Mouse (Mus musculus) neural tube, embryonic 15.5 days (tissue): ENCODE data around the gene Mdp1. TPM values are rescaled to one million over a fixed set of nuclear protein-coding genes. Genes with fewer than 3 reads are reported as not detected.

Experiments
- ATAC-seq: fragments of 200-750 bp; cut with Nextera tagmentation; 2 replicates; pipeline ENCODE4 v1.8.0; 2017; ENCODE audit warnings: mild to moderate bottlenecking, moderate TSS enrichment, moderate library complexity; ENCODE audit not compliant: low FRiP score
- H3K27ac ChIP-seq: fragments of 300-500 bp; sonication (generic); replicated peaks from 2 replicates; pipeline ENCODE4 v1.5.1; 2015; ENCODE audit warnings: mild to moderate bottlenecking, inconsistent platforms
- H3K27me3 ChIP-seq: fragments of 300-500 bp; sonication (generic); replicated peaks from 2 replicates; pipeline ENCODE4 v1.6.1; 2015; ENCODE audit warnings: inconsistent platforms
- H3K36me3 ChIP-seq: fragments of 300-500 bp; sonication (generic); 2 replicates; pipeline ENCODE4 v1.6.1; 2015; ENCODE audit warnings: inconsistent platforms
- H3K4me1 ChIP-seq: fragments of 300-500 bp; sonication (generic); 2 replicates; pipeline ENCODE4 v1.6.1; 2015; ENCODE audit warnings: inconsistent platforms
- H3K4me2 ChIP-seq: fragments of 300-500 bp; sonication (generic); 2 replicates; pipeline ENCODE4 v1.6.1; 2015; ENCODE audit warnings: inconsistent platforms, mild to moderate bottlenecking, moderate library complexity
- H3K4me3 ChIP-seq: fragments of 300-500 bp; sonication (generic); replicated peaks from 2 replicates; pipeline ENCODE4 v1.5.1; 2015; ENCODE audit warnings: mild to moderate bottlenecking, inconsistent platforms
- H3K9ac ChIP-seq: fragments of 300-500 bp; sonication (generic); replicated peaks from 2 replicates; pipeline ENCODE4 v1.6.1; 2015; ENCODE audit warnings: mild to moderate bottlenecking, inconsistent platforms
- H3K9me3 ChIP-seq: fragments of 300-500 bp; sonication (generic); replicated peaks from 2 replicates; pipeline ENCODE4 v1.6.1; 2016; ENCODE audit warnings: inconsistent platforms
- WGBS: fragments of 180-500 bp; shearing (Covaris S2); methylation state at CpG from one replicate; pipeline ENCODE4 v1.1.7; 2015; ENCODE audit warnings: mixed read lengths; 5-methylcytosine and 5-hydroxymethylcytosine counted together
- polyA plus RNA-seq: library from polyadenylated mRNA; unstranded; fragments of >200 nt; fragmentation: Nextera tagmentation; extraction: Ambion mirVana; gene quantifications from 2 replicates; pipeline ENCODE4 v1.2.1, GENCODE M21; 2015

Mdp1 gene
- 76.0 and 79.8 TPM in 2 replicates for polyA plus RNA-seq

- H3K9me3 ChIP-seq, result no peaks in the 10 kb centered on the region
- ATAC-seq, result peak; percentile 96
- H3K36me3 ChIP-seq, result peaks cover 34% of the 10 kb centered on the region
- H3K4me1 ChIP-seq, result peaks cover 16% of the 10 kb centered on the region
- H3K27me3 ChIP-seq, result no peaks in the 10 kb centered on the region
- H3K9ac ChIP-seq, result peak within 1 kb of the TSS; percentile 58
- peak within 1 kb of the TSS; percentile 56 for H3K4me3 ChIP-seq
- under 1% methylated on average over 39 of the region's 39 CpGs for WGBS
- peak within 1 kb of the TSS; percentile 61 for H3K4me2 ChIP-seq
- peak within 1 kb of the TSS; percentile 79 for H3K27ac ChIP-seq
These were observed at the start of gene Mdp1 for GRCm38 (mm10) chr14:55659960-55660573. TSS of gene Mdp1 (minus strand) at chr14:55660508.

GRCm38 (mm10) chr14:55709509-55709908 is 49.2 kb upstream of the Mdp1 start:
- H3K36me3 ChIP-seq, result no peaks in the 10 kb centered on the region
- H3K27me3 ChIP-seq, result peaks cover 28% of the 10 kb centered on the region
- H3K9ac ChIP-seq, result no peak overlapping the region
- H3K4me3 ChIP-seq, result no peak overlapping the region
- no peaks in the 10 kb centered on the region for H3K9me3 ChIP-seq
- ATAC-seq, result no peak
- H3K4me2 ChIP-seq, result no peak overlapping the region
- WGBS, result 91% methylated on average over 4 of the region's 4 CpGs
- H3K4me1 ChIP-seq, result no peaks in the 10 kb centered on the region
- H3K27ac ChIP-seq, result no peak overlapping the region

GRCm38 (mm10) chr14:55707397-55707796 is 47.1 kb upstream of the Mdp1 start:
- 91% methylated on average over 5 of the region's 5 CpGs for WGBS
- no peaks in the 10 kb centered on the region for H3K4me1 ChIP-seq
- no peak overlapping the region for H3K4me2 ChIP-seq
- no peak overlapping the region for H3K4me3 ChIP-seq
- H3K9me3 ChIP-seq, result no peaks in the 10 kb centered on the region
- ATAC-seq, result no peak
- no peak overlapping the region for H3K9ac ChIP-seq
- no peak overlapping the region for H3K27ac ChIP-seq
- no peaks in the 10 kb centered on the region for H3K36me3 ChIP-seq
- peaks cover 9% of the 10 kb centered on the region for H3K27me3 ChIP-seq

GRCm38 (mm10) chr14:55706051-55706600 is 45.8 kb upstream of the Mdp1 start:
- H3K4me1 ChIP-seq, result no peaks in the 10 kb centered on the region
- no peaks in the 10 kb centered on the region for H3K27me3 ChIP-seq
- H3K9me3 ChIP-seq, result no peaks in the 10 kb centered on the region
- 87% methylated on average over 8 of the region's 8 CpGs for WGBS
- H3K36me3 ChIP-seq, result no peaks in the 10 kb centered on the region
- no peak for ATAC-seq
- H3K4me2 ChIP-seq, result no peak overlapping the region
- no peak overlapping the region for H3K27ac ChIP-seq
- H3K4me3 ChIP-seq, result no peak overlapping the region
- H3K9ac ChIP-seq, result no peak overlapping the region

GRCm38 (mm10) chr14:55702761-55703160 is 42.5 kb upstream of the Mdp1 start:
- H3K4me2 ChIP-seq, result no peak overlapping the region
- no peaks in the 10 kb centered on the region for H3K9me3 ChIP-seq
- no peaks in the 10 kb centered on the region for H3K27me3 ChIP-seq
- H3K36me3 ChIP-seq, result no peaks in the 10 kb centered on the region
- H3K9ac ChIP-seq, result no peak overlapping the region
- no peak for ATAC-seq
- H3K27ac ChIP-seq, result no peak overlapping the region
- 64% methylated on average over 6 of the region's 6 CpGs for WGBS
- no peaks in the 10 kb centered on the region for H3K4me1 ChIP-seq
- no peak overlapping the region for H3K4me3 ChIP-seq

GRCm38 (mm10) chr14:55701131-55701530 is 40.8 kb upstream of the Mdp1 start:
- Histone ChIP-seq H3K9ac (no peak overlapping the region), H3K4me2 (no peak overlapping the region), H3K36me3 (no peaks in the 10 kb centered on the region), H3K4me3 (no peak overlapping the region), H3K27me3 (no peaks in the 10 kb centered on the region), H3K27ac (no peak overlapping the region), H3K9me3 (no peaks in the 10 kb centered on the region), H3K4me1 (no peaks in the 10 kb centered on the region)
- no peak for ATAC-seq
- 74% methylated on average over 9 of the region's 9 CpGs for WGBS

GRCm38 (mm10) chr14:55697226-55697625 is 36.9 kb upstream of the Mdp1 start:
- WGBS, result 89% methylated on average over 4 of the region's 4 CpGs
- H3K27ac ChIP-seq, result no peak overlapping the region
- H3K4me1 ChIP-seq, result no peaks in the 10 kb centered on the region
- no peaks in the 10 kb centered on the region for H3K27me3 ChIP-seq
- H3K36me3 ChIP-seq, result no peaks in the 10 kb centered on the region
- H3K4me2 ChIP-seq, result no peak overlapping the region
- ATAC-seq, result no peak
- H3K4me3 ChIP-seq, result no peak overlapping the region
- H3K9me3 ChIP-seq, result no peaks in the 10 kb centered on the region
- H3K9ac ChIP-seq, result no peak overlapping the region

GRCm38 (mm10) chr14:55689433-55689832 is 29.1 kb upstream of the Mdp1 start:
- 86% methylated on average over 10 of the region's 10 CpGs for WGBS
- Histone ChIP-seq H3K27me3 (no peaks in the 10 kb centered on the region), H3K4me3 (no peak overlapping the region), H3K4me2 (no peak overlapping the region), H3K9me3 (no peaks in the 10 kb centered on the region), H3K4me1 (no peaks in the 10 kb centered on the region), H3K9ac (no peak overlapping the region), H3K36me3 (no peaks in the 10 kb centered on the region), H3K27ac (no peak overlapping the region)
- ATAC-seq, result no peak

- Histone ChIP-seq H3K27ac (peak overlapping the region; percentile 82), H3K27me3 (no peaks in the 10 kb centered on the region), H3K4me1 (peaks cover 15% of the 10 kb centered on the region), H3K4me2 (peak overlapping the region; percentile 94), H3K9me3 (no peaks in the 10 kb centered on the region), H3K36me3 (peaks cover 31% of the 10 kb centered on the region), H3K4me3 (peak overlapping the region; percentile 73), H3K9ac (peak overlapping the region; percentile 66; the same call in 1 of the 2 replicates)
- 10% methylated on average over 3 of the region's 3 CpGs for WGBS
- ATAC-seq, result peak; percentile 31
These were observed 21.8 kb upstream of the Mdp1 start for GRCm38 (mm10) chr14:55682118-55682493.

- WGBS, result under 1% methylated on average over 66 of the region's 66 CpGs
- Histone ChIP-seq H3K4me1 (peaks cover 15% of the 10 kb centered on the region), H3K27me3 (no peaks in the 10 kb centered on the region), H3K4me3 (peak within 1 kb of the TSS; percentile 73), H3K9ac (peak within 1 kb of the TSS; percentile 66), H3K27ac (peak within 1 kb of the TSS; percentile 82), H3K9me3 (no peaks in the 10 kb centered on the region), H3K4me2 (peak within 1 kb of the TSS; percentile 94), H3K36me3 (peaks cover 37% of the 10 kb centered on the region)
- peak; percentile 99 for ATAC-seq
These were observed 21.1 kb upstream of the Mdp1 start, which contains the start of gene Tinf2 for GRCm38 (mm10) chr14:55681160-55682117. TSS of gene Tinf2 (minus strand) at chr14:55681820.

- WGBS, result 91% methylated on average over 4 of the region's 4 CpGs
- Histone ChIP-seq H3K27ac (no peak overlapping the region), H3K36me3 (peaks cover 44% of the 10 kb centered on the region), H3K9me3 (no peaks in the 10 kb centered on the region), H3K4me2 (no peak overlapping the region), H3K27me3 (no peaks in the 10 kb centered on the region), H3K4me3 (no peak overlapping the region), H3K9ac (no peak overlapping the region), H3K4me1 (peaks cover 19% of the 10 kb centered on the region)
- ATAC-seq, result no peak
These were observed 17.3 kb upstream of the Mdp1 start for GRCm38 (mm10) chr14:55677615-55678014.
